Mouse (Mus musculus) macrophage (primary cell): ENCODE measurements around the gene Frmd5. TPM values are rescaled to one million over a fixed set of nuclear protein-coding genes. Genes with fewer than 3 reads are reported as not detected.

Source experiments
- H3K27ac ChIP-seq: fragments of 350-480 bp; formaldehyde crosslinking; 2 replicates; pipeline ENCODE4 v1.9.0; 2021
- H3K36me3 ChIP-seq: fragments of 350-480 bp; formaldehyde crosslinking; 2 replicates; pipeline ENCODE4 v1.9.0; 2021; ENCODE audit errors: inconsistent target
- H3K4me3 ChIP-seq: fragments of 350-480 bp; formaldehyde crosslinking; 2 replicates; pipeline ENCODE4 v1.9.0; 2021; ENCODE audit errors: inconsistent target
- H3K79me2 ChIP-seq: fragments of 350-480 bp; formaldehyde crosslinking; 2 replicates; pipeline ENCODE4 v1.9.0; 2021; ENCODE audit errors: inconsistent target
- WGBS: methylation state at CpG from one replicate; pipeline ENCODE4 v1.1.7; 2026; ENCODE audit warnings: inconsistent platforms; ENCODE audit not compliant: missing documents; 5-methylcytosine and 5-hydroxymethylcytosine counted together
- polyA plus RNA-seq: library from polyadenylated mRNA; stranded (reverse); fragments of 250-400 nt; gene quantifications from 3 replicates; pipeline ENCODE4 v1.2.4, GENCODE M21; 2018; ENCODE audit warnings: inconsistent platforms

Gene Frmd5
- polyA plus RNA-seq, 1 experiment from 2014 or later = not detected

DNA sequence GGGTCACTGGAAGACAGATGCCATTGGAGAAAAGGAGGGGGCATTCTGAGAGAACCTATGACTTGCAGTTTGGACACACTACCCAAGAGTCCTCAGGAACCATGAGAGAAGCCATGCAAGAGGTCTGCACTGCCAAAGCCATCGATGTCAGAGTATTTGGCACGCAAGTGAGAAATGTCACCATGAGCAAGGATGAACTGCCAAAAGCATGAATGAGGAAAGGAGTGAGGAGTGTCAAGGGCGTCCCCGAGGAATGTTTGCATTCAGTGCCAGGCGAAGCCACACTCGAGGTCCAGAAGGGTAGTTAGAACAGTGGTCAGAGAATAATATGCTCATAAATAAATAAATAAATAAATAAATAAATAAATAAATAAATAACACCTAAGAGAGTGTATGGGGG, 150.9 kb downstream of the Frmd5 start:
- H3K4me3 ChIP-seq = no peak overlapping the region
- H3K27ac ChIP-seq = no peak overlapping the region
- WGBS = 85% methylated on average over 6 of the region's 6 CpGs
- H3K79me2 ChIP-seq = no peaks in the 10 kb centered on the region
- H3K36me3 ChIP-seq = no peaks in the 10 kb centered on the region

DNA sequence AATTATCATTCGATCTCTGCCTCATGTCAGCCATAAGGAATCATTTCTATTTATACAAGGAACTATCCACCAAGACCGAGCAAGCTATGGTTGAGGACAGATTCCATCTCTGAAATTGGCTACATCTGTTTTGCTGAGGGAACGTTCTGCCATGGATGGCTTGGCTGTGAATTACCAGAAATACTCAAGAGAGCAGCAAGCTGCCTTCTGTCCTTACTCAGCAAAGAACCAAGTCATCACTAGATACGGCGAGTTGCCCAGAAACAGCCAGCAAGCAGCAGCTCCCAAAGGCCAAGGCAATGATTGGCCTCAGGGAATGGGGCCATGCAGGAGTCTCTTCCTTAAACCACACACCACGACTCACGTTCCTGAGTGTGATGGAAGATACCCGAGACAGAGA, 151.8 kb downstream of the Frmd5 start:
- Histone ChIP-seq H3K4me3 (no peak overlapping the region), H3K27ac (no peak overlapping the region), H3K36me3 (no peaks in the 10 kb centered on the region), H3K79me2 (no peaks in the 10 kb centered on the region)
- WGBS = 80% methylated on average over 8 of the region's 8 CpGs

DNA sequence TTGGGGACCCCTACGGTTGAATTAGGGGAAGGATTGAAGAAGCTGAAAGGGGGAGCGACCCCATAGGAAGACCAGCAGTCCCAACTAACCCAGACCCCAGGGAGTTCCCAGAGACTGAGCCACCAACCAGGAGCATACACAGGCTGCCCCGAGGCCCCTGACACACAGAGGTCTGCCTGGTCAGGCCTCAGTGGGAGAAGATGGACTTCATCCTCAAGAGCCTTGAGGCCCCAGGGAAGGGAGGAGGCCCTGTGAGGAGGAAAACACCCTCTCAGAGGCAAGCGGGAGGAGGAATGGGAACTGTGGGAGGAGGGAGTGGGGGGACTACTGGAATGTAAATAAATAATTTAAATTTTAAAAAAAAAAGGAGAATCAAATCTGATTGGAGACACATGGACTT, 160.4 kb downstream of the Frmd5 start:
- Histone ChIP-seq H3K4me3 (no peak overlapping the region), H3K79me2 (no peaks in the 10 kb centered on the region), H3K27ac (no peak overlapping the region), H3K36me3 (no peaks in the 10 kb centered on the region)
- 79% methylated on average over 4 of the region's 4 CpGs for WGBS

DNA sequence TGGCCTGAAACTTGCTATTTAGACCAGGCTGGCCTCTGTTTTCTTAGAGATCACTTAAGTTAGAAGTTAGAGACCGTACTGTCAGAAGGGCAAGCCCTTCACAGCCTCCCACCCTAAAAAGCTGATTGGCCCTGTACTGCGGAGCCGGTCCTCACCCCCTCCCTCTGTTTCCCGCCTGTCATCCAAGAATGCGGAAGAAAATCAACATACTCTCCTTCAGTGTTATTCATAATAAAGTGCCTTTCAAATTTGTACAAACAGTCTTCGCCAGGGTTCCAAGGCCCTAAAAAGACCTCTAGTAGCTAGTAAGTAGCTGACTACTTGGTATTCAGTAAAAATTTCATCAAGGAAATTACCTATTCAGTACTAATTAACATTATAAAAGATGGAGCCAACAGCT, 164.0 kb downstream of the Frmd5 start:
- Histone ChIP-seq H3K36me3 (no peaks in the 10 kb centered on the region), H3K27ac (no peak overlapping the region), H3K4me3 (no peak overlapping the region), H3K79me2 (no peaks in the 10 kb centered on the region)
- 72% methylated on average over 6 of the region's 6 CpGs for WGBS

DNA sequence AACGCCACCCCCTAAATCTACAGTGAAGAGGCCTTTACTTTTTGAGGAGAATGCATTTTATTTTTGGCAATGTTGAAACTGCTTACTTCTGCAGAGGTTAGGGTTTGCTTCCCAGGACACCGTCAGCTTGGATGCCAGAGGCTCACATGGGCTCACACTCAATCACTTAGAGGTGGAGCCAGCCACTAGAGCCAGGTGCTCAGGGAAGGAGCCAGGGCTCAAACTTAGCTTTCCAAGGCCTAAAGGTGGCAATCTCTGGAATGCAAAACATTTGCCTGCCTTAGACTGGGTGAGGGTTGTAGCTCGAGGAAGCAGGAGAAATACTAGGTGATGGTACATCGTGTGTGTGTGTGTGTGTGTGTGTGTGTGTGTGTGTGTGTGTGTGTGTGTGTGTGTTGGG, 174.8 kb downstream of the Frmd5 start:
- H3K4me3 ChIP-seq = no peak overlapping the region
- WGBS = 89% methylated on average over 4 of the region's 4 CpGs
- no peaks in the 10 kb centered on the region for H3K36me3 ChIP-seq
- H3K27ac ChIP-seq = no peak overlapping the region
- no peaks in the 10 kb centered on the region for H3K79me2 ChIP-seq

DNA sequence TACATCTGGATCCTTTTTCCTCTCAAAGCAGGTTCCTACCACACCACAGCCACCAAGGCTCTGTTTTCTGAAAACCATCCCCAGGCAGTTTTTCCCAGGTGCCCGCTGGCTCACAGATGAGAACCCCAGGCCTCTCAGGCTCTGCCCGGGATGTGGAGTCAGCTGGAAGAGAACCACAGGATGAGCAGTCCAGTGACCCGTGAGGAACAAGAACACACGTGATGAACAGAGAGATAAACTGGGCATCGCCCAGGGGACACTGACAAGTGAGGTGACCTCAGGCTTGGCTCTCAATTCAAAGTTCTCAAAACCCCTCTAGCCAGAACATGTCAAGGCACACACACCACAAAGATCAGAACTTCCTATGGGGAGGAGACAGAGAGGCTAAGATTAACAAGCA, 176.6 kb downstream of the Frmd5 start:
- 82% methylated on average over 5 of the region's 5 CpGs for WGBS
- Histone ChIP-seq H3K36me3 (no peaks in the 10 kb centered on the region), H3K27ac (no peak overlapping the region), H3K79me2 (no peaks in the 10 kb centered on the region), H3K4me3 (no peak overlapping the region)

DNA sequence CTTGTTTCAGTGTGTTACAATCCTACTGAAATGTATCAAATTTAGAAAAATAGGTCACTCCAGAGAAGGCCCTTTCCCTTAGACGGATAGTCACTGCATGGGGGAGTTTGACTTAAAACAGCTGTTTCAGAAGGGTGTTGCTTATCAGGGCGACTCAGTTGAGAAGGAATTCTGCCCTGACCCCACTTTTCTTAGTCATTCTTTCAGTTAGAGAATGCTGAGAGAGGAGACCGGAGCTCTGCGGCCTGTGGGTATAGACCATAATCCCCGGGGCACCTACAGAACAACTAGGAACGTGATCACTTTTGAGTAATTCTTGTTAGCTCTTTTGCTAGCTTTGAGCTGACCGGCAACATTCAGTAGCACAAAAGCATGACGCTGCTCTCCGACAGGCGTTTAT, 178.6 kb downstream of the Frmd5 start:
- Histone ChIP-seq H3K27ac (no peak overlapping the region), H3K79me2 (no peaks in the 10 kb centered on the region), H3K4me3 (no peak overlapping the region), H3K36me3 (no peaks in the 10 kb centered on the region)
- 87% methylated on average over 10 of the region's 10 CpGs for WGBS

DNA sequence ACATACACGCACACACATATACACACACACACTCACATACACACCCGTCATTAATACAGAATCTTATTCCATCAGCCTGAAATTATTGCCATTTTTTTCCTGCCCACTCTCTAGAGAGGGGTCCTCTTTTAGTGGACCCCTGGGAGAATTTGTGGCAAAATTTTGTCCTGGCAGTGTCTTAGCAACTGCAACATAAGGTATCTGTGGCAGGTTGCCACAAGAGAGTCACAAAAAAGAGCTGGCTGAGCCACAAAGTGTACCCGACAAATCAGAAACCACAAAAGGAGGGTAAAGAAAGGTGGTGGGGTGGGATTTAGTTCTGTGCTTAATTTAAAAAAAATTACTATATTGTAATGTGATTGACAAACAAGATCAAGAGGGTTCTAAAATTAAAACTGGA, 181.0 kb downstream of the Frmd5 start:
- Histone ChIP-seq H3K36me3 (no peaks in the 10 kb centered on the region), H3K27ac (no peak overlapping the region), H3K79me2 (no peaks in the 10 kb centered on the region), H3K4me3 (no peak overlapping the region)
- WGBS = 74% methylated on average over 3 of the region's 3 CpGs

DNA sequence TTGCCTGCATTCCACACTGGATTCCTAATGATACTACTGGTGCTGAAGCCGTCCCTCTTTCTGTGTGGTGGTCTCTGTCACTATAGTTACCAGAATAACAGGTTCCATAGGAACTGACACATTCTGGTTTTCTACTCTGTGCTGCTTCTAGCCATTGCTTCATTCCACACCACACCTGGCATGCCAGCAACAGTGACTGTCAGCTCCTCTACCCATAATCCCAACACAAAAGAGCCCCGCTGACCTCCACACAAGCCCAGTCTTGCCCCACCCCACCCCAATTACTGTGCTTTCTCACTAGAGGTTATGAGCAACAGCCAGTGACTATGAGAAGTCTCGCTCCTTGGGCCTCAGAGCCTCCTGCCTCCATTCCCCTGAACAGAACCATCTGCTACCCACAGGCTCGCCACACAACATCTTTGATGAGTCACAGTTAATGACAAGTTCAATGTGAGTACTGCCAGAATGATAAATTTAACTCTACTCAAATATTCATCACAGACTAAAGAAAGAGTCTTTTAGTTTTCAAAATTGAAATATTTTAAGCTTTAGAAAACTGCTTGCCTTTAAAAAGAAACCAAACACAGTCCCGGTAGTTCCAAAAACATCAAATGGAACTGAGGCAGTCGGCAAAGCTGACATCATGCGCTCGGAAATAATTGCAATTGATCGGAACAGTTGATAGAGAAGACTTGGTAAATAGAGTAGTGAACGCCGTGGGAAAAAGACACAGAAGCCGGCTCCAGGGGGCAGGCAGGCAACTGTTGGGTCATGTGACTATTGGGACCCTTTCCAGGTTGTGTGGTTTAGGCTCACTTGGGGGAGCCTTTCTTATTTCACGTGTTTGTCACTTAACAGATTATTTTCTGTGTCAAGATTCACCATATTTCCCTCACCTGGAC, 185.4 kb downstream of the Frmd5 start:
- H3K4me3 ChIP-seq = no peak overlapping the region
- H3K79me2 ChIP-seq = no peaks in the 10 kb centered on the region
- WGBS = 70% methylated on average over 13 of the region's 13 CpGs
- no peak overlapping the region for H3K27ac ChIP-seq
- H3K36me3 ChIP-seq = no peaks in the 10 kb centered on the region

DNA sequence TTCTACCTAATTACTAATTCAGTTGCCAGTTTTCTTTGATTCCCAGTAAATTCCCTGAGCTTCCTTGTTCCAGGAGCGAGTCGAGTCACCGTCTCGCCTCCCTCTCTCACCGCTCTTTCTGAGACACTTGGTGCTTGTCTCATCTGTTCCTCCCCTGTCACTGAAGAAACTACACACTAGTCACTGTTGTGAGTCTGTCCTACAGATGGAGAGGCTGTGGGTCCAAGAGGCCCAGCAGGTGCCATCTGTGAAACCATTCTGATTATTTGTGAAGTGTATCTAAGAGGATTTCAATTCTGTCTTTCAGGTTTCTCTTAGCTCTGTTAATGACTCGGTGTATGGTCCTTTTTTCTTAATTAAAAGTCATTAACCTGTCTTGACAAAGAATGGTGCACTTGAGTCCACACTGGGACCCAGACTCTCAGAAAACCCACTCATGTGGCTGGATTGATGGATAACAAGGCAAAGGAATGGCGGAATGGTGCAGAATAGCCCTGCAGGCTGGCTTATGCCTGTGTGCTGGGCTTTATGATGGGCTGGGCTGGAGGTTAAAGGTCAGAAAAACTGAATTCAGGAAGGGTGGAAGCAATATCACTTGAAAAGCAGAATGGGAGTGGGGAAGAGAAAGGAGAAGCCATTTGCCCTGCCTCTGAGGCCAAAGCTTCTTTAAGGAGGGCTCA, 186.2 kb downstream of the Frmd5 start:
- H3K79me2 ChIP-seq = no peaks in the 10 kb centered on the region
- WGBS = 95% methylated on average over 7 of the region's 7 CpGs
- H3K27ac ChIP-seq = no peak overlapping the region
- H3K36me3 ChIP-seq = no peaks in the 10 kb centered on the region
- no peak overlapping the region for H3K4me3 ChIP-seq

DNA sequence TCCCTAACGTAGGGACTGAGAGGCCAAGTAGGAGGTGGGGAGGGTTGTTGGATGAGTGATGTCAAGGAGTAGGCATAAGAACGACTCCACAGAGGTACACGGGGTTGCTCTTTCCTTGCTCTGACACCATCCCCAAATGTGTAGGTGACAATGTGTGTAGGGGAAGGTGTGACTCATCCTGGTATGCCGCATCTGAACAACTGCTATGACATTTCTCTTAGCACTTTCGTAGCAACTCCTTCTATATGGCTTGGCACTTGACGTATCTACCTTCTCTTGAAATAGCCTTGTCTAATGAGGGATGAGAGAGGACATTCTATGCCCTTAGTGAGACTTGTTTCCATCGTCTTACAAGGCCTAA, 191.7 kb downstream of the Frmd5 start:
- Histone ChIP-seq H3K27ac (no peak overlapping the region), H3K36me3 (no peaks in the 10 kb centered on the region), H3K79me2 (no peaks in the 10 kb centered on the region), H3K4me3 (no peak overlapping the region)
- 84% methylated on average over 7 of the region's 7 CpGs for WGBS

DNA sequence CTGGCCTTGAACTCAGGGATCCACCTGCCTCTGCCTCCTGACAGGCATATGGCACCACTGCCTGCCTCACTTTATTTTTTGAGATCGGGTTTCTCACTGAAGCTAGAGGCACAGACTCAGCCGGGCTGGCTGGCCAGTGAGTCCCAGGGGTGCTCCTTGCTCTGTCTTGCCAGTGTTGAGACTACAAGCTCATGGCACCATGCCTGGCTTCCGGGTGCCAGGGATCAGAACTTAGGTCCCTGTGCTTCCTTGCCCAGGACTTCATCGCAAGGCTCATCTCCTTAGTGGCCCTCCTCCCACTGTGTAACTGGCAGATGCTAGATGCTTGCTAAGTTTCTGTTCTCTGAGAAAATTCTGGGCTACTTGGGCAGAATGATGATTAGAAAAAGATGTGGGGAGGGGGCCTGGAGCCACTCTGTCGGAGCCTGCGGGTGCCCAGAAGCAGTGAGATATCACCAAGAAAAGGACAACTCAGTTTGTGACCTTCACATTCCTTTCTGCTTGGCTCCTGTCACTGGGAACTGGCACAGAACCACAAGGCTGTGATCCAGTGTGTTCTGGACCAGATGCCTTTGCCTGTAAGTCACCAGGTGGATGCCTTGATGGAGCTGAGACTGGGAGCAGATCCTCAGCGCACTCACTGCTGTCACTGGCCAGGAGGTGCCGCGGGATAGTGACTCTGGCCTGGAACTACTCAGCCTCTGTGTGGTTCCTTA, 192.2 kb downstream of the Frmd5 start:
- Histone ChIP-seq H3K4me3 (no peak overlapping the region), H3K79me2 (no peaks in the 10 kb centered on the region), H3K27ac (no peak overlapping the region), H3K36me3 (no peaks in the 10 kb centered on the region)
- WGBS = 90% methylated on average over 9 of the region's 9 CpGs

DNA sequence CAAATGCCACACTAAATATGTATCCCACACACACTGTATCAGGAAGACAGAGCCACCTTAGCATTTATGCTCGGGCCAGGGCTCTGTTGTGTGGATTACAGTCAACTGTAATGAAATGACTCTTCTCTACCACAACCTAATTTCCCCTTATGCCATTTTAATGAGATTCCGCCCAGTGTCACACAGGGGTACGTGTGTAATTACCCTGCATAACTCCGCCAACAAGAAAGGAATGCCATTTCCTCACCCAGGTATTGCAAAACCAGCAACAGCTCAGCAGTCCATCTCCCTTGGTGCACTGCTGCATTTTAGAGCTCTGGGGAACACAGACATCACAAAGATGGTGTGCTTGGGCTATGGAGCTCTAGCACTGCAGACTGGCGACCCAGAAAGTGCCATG, 194.8 kb downstream of the Frmd5 start:
- H3K36me3 ChIP-seq = no peaks in the 10 kb centered on the region
- WGBS = 52% methylated on average over 4 of the region's 5 CpGs
- H3K27ac ChIP-seq = no peak overlapping the region
- H3K4me3 ChIP-seq = no peak overlapping the region
- H3K79me2 ChIP-seq = no peaks in the 10 kb centered on the region

DNA sequence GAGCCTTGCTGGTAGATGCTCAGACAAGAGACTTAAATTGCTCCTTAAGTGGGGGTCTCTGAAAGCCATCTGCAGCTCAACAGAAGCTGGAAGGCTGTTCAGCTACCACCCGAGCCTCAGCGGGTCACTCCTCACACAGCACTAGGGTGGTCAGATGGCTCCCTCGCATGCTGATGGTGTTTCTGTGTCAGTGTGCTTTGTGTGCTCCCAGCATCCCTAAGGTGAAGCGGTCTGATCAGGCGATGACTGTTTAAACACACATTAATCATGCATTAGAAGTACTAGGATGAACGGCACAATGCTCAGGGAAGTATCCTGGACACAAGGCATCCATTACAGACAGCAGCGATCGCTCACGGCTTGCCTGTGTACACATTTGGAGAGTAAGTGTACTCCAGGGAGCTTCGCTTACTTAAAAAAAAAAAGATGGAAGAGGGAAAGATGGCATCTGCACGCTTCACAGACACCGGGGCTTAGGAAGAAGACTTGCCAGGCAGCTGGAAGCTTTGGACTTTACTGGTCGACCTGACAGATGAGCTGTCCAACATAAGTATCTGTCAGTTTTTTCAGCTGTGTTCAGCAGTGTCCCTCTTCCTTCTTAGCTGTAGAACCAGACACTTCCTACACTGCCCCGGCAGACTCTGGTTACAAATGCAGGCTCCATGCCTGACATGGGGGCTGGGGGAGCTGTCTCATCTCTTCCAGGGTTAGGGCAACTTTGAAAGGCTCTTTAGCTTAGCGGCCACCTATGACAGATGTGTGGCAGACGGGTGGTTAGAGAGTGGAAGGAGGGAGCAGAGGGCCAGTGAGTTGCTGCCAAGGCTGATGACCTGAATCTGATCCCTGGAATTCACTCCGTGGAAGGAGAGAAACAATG, 196.6 kb downstream of the Frmd5 start:
- H3K27ac ChIP-seq = no peak overlapping the region
- H3K4me3 ChIP-seq = no peak overlapping the region
- 77% methylated on average over 17 of the region's 17 CpGs for WGBS
- H3K36me3 ChIP-seq = no peaks in the 10 kb centered on the region
- H3K79me2 ChIP-seq = no peaks in the 10 kb centered on the region
